8 mouse cellular contexts compared by ENCODE assay signal in the genomic region with DNA sequence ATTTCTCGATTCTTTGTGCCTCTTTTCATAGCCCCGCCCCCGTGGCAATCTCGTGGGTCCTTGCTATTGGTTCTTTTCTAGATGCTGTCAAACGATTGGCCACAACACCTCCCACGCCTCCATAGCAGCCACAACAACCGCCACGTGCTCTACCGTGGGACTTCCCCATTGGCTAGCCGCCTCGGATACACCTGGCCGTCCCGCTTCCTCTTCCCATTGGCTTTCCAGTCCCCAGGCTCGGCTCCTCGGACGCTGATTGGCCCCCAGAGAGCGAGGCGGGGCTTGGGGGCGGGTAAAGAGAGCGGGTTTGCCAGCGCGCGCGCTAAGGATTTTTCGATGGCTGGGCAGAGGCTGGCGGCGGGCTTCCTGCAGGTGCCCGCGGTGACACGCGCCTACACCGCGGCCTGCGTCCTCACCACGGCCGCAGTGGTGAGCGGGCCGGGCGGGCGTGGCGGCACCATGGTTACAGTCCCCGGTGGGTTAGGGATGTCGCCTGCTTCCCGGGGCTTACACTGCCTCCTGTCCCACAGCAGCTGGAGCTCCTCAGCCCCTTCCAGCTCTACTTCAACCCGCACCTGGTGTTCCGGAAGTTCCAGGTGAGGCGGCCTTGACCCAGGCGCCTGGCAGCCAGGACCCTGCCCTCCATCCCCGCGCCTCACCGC. TPM values are rescaled to one million over a fixed set of nuclear protein-coding genes. Genes with fewer than 3 reads are reported as not detected.
DNase-seq lines count a peak whose midpoint lies in the region.

Derl3 (plus strand) TSS at position 325 of the 662 bp plus-strand sequence.

- peaks cover 51% of the 10 kb centered on the region for H3K4me1 ChIP-seq in megakaryocyte, embryonic 14.5 days

- intact Hi-C loops in gastrocnemius, postnatal 14 days (cut with DNase I; ENCODE audit: low total_unique reads), result no loop called here

- H3K9me3 ChIP-seq in megakaryocyte, embryonic 14.5 days, result no peaks in the 10 kb centered on the region

- peak; percentile 95 to 97 for DNase-seq in adrenal gland, adult (ENCODE audit: inconsistent age in 2 of 2, low spot score in 1 of 2)
- DNase-seq in embryo, embryonic 10 days (ENCODE audit: low spot score), result peak; percentile 98
- peak; percentile 86 for DNase-seq in gastrocnemius, postnatal 14 days
- peak; percentile 99 for DNase-seq in induced T-regulatory cell, adult 2 months (ENCODE audit: low read depth)
- DNase-seq in left cerebral cortex, adult 8-10 months (ENCODE audit: low spot score in 2 of 2), result peak; percentile 85 to 99
- peak; percentile 97 to 98 for DNase-seq in right cerebral cortex, adult 2 months (ENCODE audit: low spot score in 2 of 2)
- peak; percentile 67 for DNase-seq in urinary bladder, postnatal 10 days (ENCODE audit: low spot score)

- H3K27me3 ChIP-seq in megakaryocyte, embryonic 14.5 days (replicated peaks), result peaks cover 6% of the 10 kb centered on the region

- H3K4me3 ChIP-seq in megakaryocyte, embryonic 14.5 days (replicated peaks), result peak within 1 kb of the TSS; percentile 91

- peaks cover 48% of the 10 kb centered on the region for H3K36me3 ChIP-seq in megakaryocyte, embryonic 14.5 days (replicated peaks; ENCODE audit: low read length)

RNA-seq across cellular contexts. Expression of gene Derl3, which starts in this region (rescaled TPM):
- not detected for total RNA-seq in gastrocnemius, postnatal 14 days (2021)
- total RNA-seq in left cerebral cortex, adult 8-10 months (2022), result 1 to 10 TPM; 2.2 to 3.9 (median 2.6) TPM
- polyA plus RNA-seq in megakaryocyte, embryonic 14.5 days (2012; ENCODE audit: insufficient read depth, low replicate concordance), result 1.2 and 44.8 TPM in 2 replicates

Comparison
In these comparisons a context has a peak if more than half of its experiments do, and no peak if none do; other contexts are left out.
1. Peak in every context shown above with its lines: DNase-seq and H3K4me3 ChIP-seq.
2. Peak in DNase-seq in gastrocnemius, postnatal 14 days; RNA of the gene not detected or under 1 TPM.